Mouse (Mus musculus) ovary, adult 2 months (tissue): ENCODE data around the gene Nop14. TPM values are rescaled to one million over a fixed set of nuclear protein-coding genes. Genes with fewer than 3 reads are reported as not detected.

Source experiments
- polyA plus RNA-seq: library from polyadenylated mRNA; depleted of rRNA; stranded (reverse); fragments of >200 nt; gene quantifications from 2 replicates; pipeline ENCODE4 v1.2.3, GENCODE M21; 2012; rRNA removed

Nop14 gene
- polyA plus RNA-seq, result 13.8 and 16.1 TPM in 2 replicates

GRCm38 (mm10) chr5:34659686-34660590 lies at the start of gene Nop14, which contains the start of gene Grk4:
TSS of gene Nop14 (minus strand) at chr5:34660148.
TSS of gene Grk4 (plus strand) at chr5:34660379.

GRCm38 (mm10) chr5:34636481-34637287 lies 23.3 kb downstream of the Nop14 start, which contains the start of gene Mfsd10:
TSS of gene Mfsd10 (minus strand) at chr5:34637212.

Other genes starting within 250 kb of the Nop14 start
- 37.5 and 65.6 TPM in 2 replicates for gene Tnip2, start 146.2 kb downstream of the Nop14 start, polyA plus RNA-seq
- 17.6 and 20.9 TPM in 2 replicates for gene Sh3bp2, start 134.3 kb downstream of the Nop14 start, polyA plus RNA-seq
- gene Add1, start 86.5 kb downstream of the Nop14 start, polyA plus RNA-seq, result 195 and 216 TPM in 2 replicates
- 333 and 335 TPM in 2 replicates for gene Mfsd10, start 22.9 kb downstream of the Nop14 start, polyA plus RNA-seq
- gene Grk4, start 231 bp upstream of the Nop14 start, polyA plus RNA-seq, result 2.0 and 3.4 TPM in 2 replicates
- gene Htt, start 101.6 kb upstream of the Nop14 start, polyA plus RNA-seq, result 16.2 and 16.9 TPM in 2 replicates
- gene Msantd1, start 247.9 kb upstream of the Nop14 start, polyA plus RNA-seq, result 7.4 and 8.9 TPM in 2 replicates